Mouse (Mus musculus): ENCODE measurements at regions not wholly inside any gene's neighbourhood (a gene's known extent, or its start where the extent isn't known, plus 50 kb on each side); places are given as distances from the start of the nearest gene placed in this dataset.

- Histone ChIP-seq H3K4me3 (replicated peaks; ENCODE audit: insufficient read depth, low read depth, low read length) (no peak overlapping the region), H3K27me3 (ENCODE audit: control insufficient read depth, insufficient read depth, low read length) (no peaks in the 10 kb centered on the region), H3K4me1 (ENCODE audit: control insufficient read depth, insufficient read depth, low read length) (peaks cover 19% of the 10 kb centered on the region), H3K27ac (ENCODE audit: insufficient read depth, low read length) (no peak overlapping the region)
- no peak for DNase-seq
- 59% methylated on average over 2 of the region's 2 CpGs for WGBS
- TF ChIP-seq POLR2A (IDR thresholded peaks at IDR 0.05; ENCODE audit: borderline replicate concordance, insufficient read depth, low read length): no peak
- no peak for TF ChIP-seq CTCF (IDR thresholded peaks at IDR 0.05; ENCODE audit: borderline replicate concordance, insufficient read depth, low read depth, low read length)
Measured at GRCm38 (mm10) chr13:44058277-44058676, 273.7 kb downstream of the Cd83 start.

- WGBS: 18% methylated on average over 8 of the region's 8 CpGs
- no peak overlapping the region for H3K27ac ChIP-seq (ENCODE audit: insufficient read depth, low read length)
- H3K4me1 ChIP-seq (ENCODE audit: control insufficient read depth, insufficient read depth, low read length): peaks cover 19% of the 10 kb centered on the region
- TF ChIP-seq POLR2A (IDR thresholded peaks at IDR 0.05; ENCODE audit: borderline replicate concordance, insufficient read depth, low read length) (no peak), CTCF (IDR thresholded peaks at IDR 0.05; ENCODE audit: borderline replicate concordance, insufficient read depth, low read depth, low read length) (no peak)
- H3K4me3 ChIP-seq (replicated peaks; ENCODE audit: insufficient read depth, low read depth, low read length): no peak overlapping the region
- no peaks in the 10 kb centered on the region for H3K27me3 ChIP-seq (ENCODE audit: control insufficient read depth, insufficient read depth, low read length)
- peak; percentile 40 to 62 for DNase-seq
Measured at GRCm38 (mm10) chr13:44059436-44059835, 274.9 kb downstream of the Cd83 start.

- 79% methylated on average over 4 of the region's 4 CpGs for WGBS
- TF ChIP-seq POLR2A (IDR thresholded peaks at IDR 0.05; ENCODE audit: borderline replicate concordance, insufficient read depth, low read length): no peak
- no peak for TF ChIP-seq CTCF (IDR thresholded peaks at IDR 0.05; ENCODE audit: borderline replicate concordance, insufficient read depth, low read depth, low read length)
- H3K4me3 ChIP-seq (replicated peaks; ENCODE audit: insufficient read depth, low read depth, low read length): no peak overlapping the region
- no peak for DNase-seq
- H3K4me1 ChIP-seq (ENCODE audit: control insufficient read depth, insufficient read depth, low read length): peaks cover 15% of the 10 kb centered on the region
- H3K27me3 ChIP-seq (ENCODE audit: control insufficient read depth, insufficient read depth, low read length): no peaks in the 10 kb centered on the region
- no peak overlapping the region for H3K27ac ChIP-seq (ENCODE audit: insufficient read depth, low read length)
Measured at GRCm38 (mm10) chr13:44061286-44061685, 276.7 kb downstream of the Cd83 start.

- peaks cover 14% of the 10 kb centered on the region for H3K4me1 ChIP-seq (ENCODE audit: control insufficient read depth, insufficient read depth, low read length)
- DNase-seq: peak in 1 of 2 experiments; percentile 43
- no peak overlapping the region for H3K4me3 ChIP-seq (replicated peaks; ENCODE audit: insufficient read depth, low read depth, low read length)
- no peak overlapping the region for H3K27ac ChIP-seq (ENCODE audit: insufficient read depth, low read length)
- TF ChIP-seq CTCF (IDR thresholded peaks at IDR 0.05; ENCODE audit: borderline replicate concordance, insufficient read depth, low read depth, low read length) (no peak), POLR2A (IDR thresholded peaks at IDR 0.05; ENCODE audit: borderline replicate concordance, insufficient read depth, low read length) (no peak)
- H3K27me3 ChIP-seq (ENCODE audit: control insufficient read depth, insufficient read depth, low read length): no peaks in the 10 kb centered on the region
- 42% methylated on average over 7 of the region's 7 CpGs for WGBS
Measured at GRCm38 (mm10) chr13:44061721-44062300, 277.2 kb downstream of the Cd83 start.

- TF ChIP-seq POLR2A (IDR thresholded peaks at IDR 0.05; ENCODE audit: borderline replicate concordance, insufficient read depth, low read length) (no peak), CTCF (IDR thresholded peaks at IDR 0.05; ENCODE audit: borderline replicate concordance, insufficient read depth, low read depth, low read length) (no peak)
- Histone ChIP-seq H3K4me1 (ENCODE audit: control insufficient read depth, insufficient read depth, low read length) (peaks cover 11% of the 10 kb centered on the region), H3K27ac (ENCODE audit: insufficient read depth, low read length) (no peak overlapping the region), H3K4me3 (replicated peaks; ENCODE audit: insufficient read depth, low read depth, low read length) (no peak overlapping the region), H3K27me3 (ENCODE audit: control insufficient read depth, insufficient read depth, low read length) (no peaks in the 10 kb centered on the region)
- 78% methylated on average over 8 of the region's 8 CpGs for WGBS
- no peak for DNase-seq
Measured at GRCm38 (mm10) chr13:44063317-44063716, 278.7 kb downstream of the Cd83 start.

- TF ChIP-seq POLR2A (IDR thresholded peaks at IDR 0.05; ENCODE audit: borderline replicate concordance, insufficient read depth, low read length): no peak
- no peak for TF ChIP-seq CTCF (IDR thresholded peaks at IDR 0.05; ENCODE audit: borderline replicate concordance, insufficient read depth, low read depth, low read length)
- Histone ChIP-seq H3K27ac (ENCODE audit: insufficient read depth, low read length) (no peak overlapping the region), H3K4me3 (replicated peaks; ENCODE audit: insufficient read depth, low read depth, low read length) (no peak overlapping the region), H3K4me1 (ENCODE audit: control insufficient read depth, insufficient read depth, low read length) (peaks cover 10% of the 10 kb centered on the region), H3K27me3 (ENCODE audit: control insufficient read depth, insufficient read depth, low read length) (no peaks in the 10 kb centered on the region)
- 95% methylated on average over 3 of the region's 3 CpGs for WGBS
- no peak for DNase-seq
Measured at GRCm38 (mm10) chr13:44064026-44064425, 279.5 kb downstream of the Cd83 start.

GRCm38 (mm10) chr13:44065741-44066185 is 281.2 kb downstream of the Cd83 start:
- Histone ChIP-seq H3K4me1 (ENCODE audit: control insufficient read depth, insufficient read depth, low read length) (peaks cover 7% of the 10 kb centered on the region; the same call in 1 of the 2 replicates), H3K27me3 (ENCODE audit: control insufficient read depth, insufficient read depth, low read length) (no peaks in the 10 kb centered on the region), H3K4me3 (replicated peaks; ENCODE audit: insufficient read depth, low read depth, low read length) (no peak overlapping the region), H3K27ac (ENCODE audit: insufficient read depth, low read length) (no peak overlapping the region)
- WGBS: 20% methylated on average over 13 of the region's 13 CpGs
- TF ChIP-seq CTCF (IDR thresholded peaks at IDR 0.05; ENCODE audit: borderline replicate concordance, insufficient read depth, low read depth, low read length) (no peak), POLR2A (IDR thresholded peaks at IDR 0.05; ENCODE audit: borderline replicate concordance, insufficient read depth, low read length) (no peak)
- DNase-seq: peak; percentile 34 to 47

- no peak for DNase-seq
- H3K27ac ChIP-seq (ENCODE audit: insufficient read depth, low read length): no peak overlapping the region
- peaks cover 7% of the 10 kb centered on the region; the same call in 1 of the 2 replicates for H3K4me1 ChIP-seq (ENCODE audit: control insufficient read depth, insufficient read depth, low read length)
- TF ChIP-seq CTCF (IDR thresholded peaks at IDR 0.05; ENCODE audit: borderline replicate concordance, insufficient read depth, low read depth, low read length): no peak
- no peak overlapping the region for H3K4me3 ChIP-seq (replicated peaks; ENCODE audit: insufficient read depth, low read depth, low read length)
- 96% methylated on average over 2 of the region's 2 CpGs for WGBS
- no peaks in the 10 kb centered on the region for H3K27me3 ChIP-seq (ENCODE audit: control insufficient read depth, insufficient read depth, low read length)
Measured at GRCm38 (mm10) chr13:44067244-44067643, 282.7 kb downstream of the Cd83 start.

Measured in cerebellum, adult 2 months (tissue).